Mouse (Mus musculus): Measurements from ENCODE around the gene Hs6st1. TPM values are rescaled to one million over a fixed set of nuclear protein-coding genes. Genes with fewer than 3 reads are reported as not detected.

The Hs6st1 gene
- total RNA-seq, 1 experiment: 46.3 TPM

DNA sequence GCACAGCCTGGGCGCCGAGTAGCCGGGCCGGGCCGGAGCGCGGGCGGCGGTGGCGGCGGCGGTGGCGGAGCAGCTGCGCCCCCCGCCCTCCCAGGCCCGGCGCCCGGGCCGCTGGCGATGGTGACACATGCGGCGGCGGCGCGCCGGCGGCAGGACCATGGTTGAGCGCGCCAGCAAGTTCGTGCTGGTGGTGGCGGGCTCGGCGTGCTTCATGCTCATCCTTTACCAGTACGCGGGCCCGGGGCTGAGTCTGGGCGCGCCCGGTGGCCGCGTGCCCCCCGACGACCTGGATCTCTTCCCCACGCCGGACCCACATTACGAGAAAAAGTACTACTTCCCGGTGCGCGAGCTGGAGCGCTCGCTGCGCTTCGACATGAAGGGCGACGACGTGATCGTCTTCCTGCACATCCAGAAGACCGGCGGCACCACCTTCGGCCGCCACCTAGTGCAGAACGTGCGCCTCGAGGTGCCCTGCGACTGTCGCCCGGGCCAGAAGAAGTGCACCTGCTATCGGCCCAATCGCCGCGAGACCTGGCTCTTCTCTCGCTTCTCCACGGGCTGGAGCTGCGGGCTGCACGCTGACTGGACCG lies 426 bp downstream of the Hs6st1 start:
- H3K4me1 ChIP-seq (ENCODE audit: control insufficient read depth in 2 of 2, insufficient read depth in 2 of 2, low read length in 2 of 2, poor library complexity in 1 of 2): peaks cover 11 to 35% of the 10 kb centered on the region in 2 experiments
- H3K9ac ChIP-seq (ENCODE audit: insufficient read depth, low read depth, low read length, poor library complexity, severe bottlenecking): peak overlapping the region; percentile 83
- no peak for TF ChIP-seq ZC3H11A (IDR thresholded peaks at IDR 0.05; ENCODE audit: borderline replicate concordance, low read depth, low read length)
- TF ChIP-seq CHD2 (IDR thresholded peaks at IDR 0.05; ENCODE audit: low read depth, low read length): 0 out of 2 replicates have a peak, but pooled peaks have one; percentile 31
- peak overlapping the region; percentile 84 to 98 for H3K4me3 ChIP-seq (ENCODE audit: insufficient read depth in 1 of 2, low read depth in 1 of 2, low read length in 2 of 2, poor library complexity in 1 of 2, severe bottlenecking in 1 of 2)
- H3K9me3 ChIP-seq (ENCODE audit: control insufficient read depth, insufficient read depth, low read depth, low read length): no peaks in the 10 kb centered on the region
- in situ Hi-C loops (cut with MboI; ENCODE audit: low sequenced_read_pairs in 2 of 2, unreplicated experiment in 2 of 2): loop anchor here in 1 of 2 experiments (10.0 kb wide), 1 partner anchor 54 kb away; no protein-coding TSS in a partner anchor
- H3K27ac ChIP-seq (ENCODE audit: insufficient read depth, low read depth, low read length, poor library complexity, severe bottlenecking): peak overlapping the region; percentile 40; the same call in 1 of the 2 replicates
- no peak for DNase-seq (ENCODE audit: low read depth, low spot score)
- H3K36me3 ChIP-seq (ENCODE audit: control insufficient read depth, insufficient read depth, low read length, poor library complexity, severe bottlenecking): peaks cover 28% of the 10 kb centered on the region

GRCm38 (mm10) chr1:36069291-36069771 lies 1.1 kb downstream of the Hs6st1 start:
- peaks cover 8 to 36% of the 10 kb centered on the region in 2 experiments for H3K4me1 ChIP-seq (ENCODE audit: control insufficient read depth in 2 of 2, insufficient read depth in 2 of 2, low read length in 2 of 2, poor library complexity in 1 of 2)
- no peak overlapping the region for H3K27ac ChIP-seq (ENCODE audit: insufficient read depth, low read depth, low read length, poor library complexity, severe bottlenecking)
- peak overlapping the region; percentile 83 for H3K9ac ChIP-seq (ENCODE audit: insufficient read depth, low read depth, low read length, poor library complexity, severe bottlenecking)
- H3K36me3 ChIP-seq (ENCODE audit: control insufficient read depth, insufficient read depth, low read length, poor library complexity, severe bottlenecking): peaks cover 31% of the 10 kb centered on the region
- TF ChIP-seq CHD2 (IDR thresholded peaks at IDR 0.05; ENCODE audit: low read depth, low read length): no peak
- TF ChIP-seq ZNF384 (IDR thresholded peaks at IDR 0.05; ENCODE audit: low read depth, low read length): no peak
- TF ChIP-seq ZC3H11A (IDR thresholded peaks at IDR 0.05; ENCODE audit: borderline replicate concordance, low read depth, low read length): no peak
- TF ChIP-seq MAFK (IDR thresholded peaks at IDR 0.05; ENCODE audit: insufficient read depth, low read depth, low read length): no peak
- TF ChIP-seq HCFC1 (IDR thresholded peaks at IDR 0.05; ENCODE audit: borderline replicate concordance, insufficient read depth, low read length): no peak
- no peaks in the 10 kb centered on the region for H3K9me3 ChIP-seq (ENCODE audit: control insufficient read depth, insufficient read depth, low read depth, low read length)
- peak overlapping the region; percentile 84 to 98 for H3K4me3 ChIP-seq (ENCODE audit: insufficient read depth in 1 of 2, low read depth in 1 of 2, low read length in 2 of 2, poor library complexity in 1 of 2, severe bottlenecking in 1 of 2)
- in situ Hi-C loops (cut with MboI; ENCODE audit: low sequenced_read_pairs in 2 of 2, unreplicated experiment in 2 of 2): loop anchor here in 1 of 2 experiments (10.0 kb wide), 1 partner anchor 55 kb away; no protein-coding TSS in a partner anchor
- DNase-seq (ENCODE audit: low read depth, low spot score): no peak

DNA sequence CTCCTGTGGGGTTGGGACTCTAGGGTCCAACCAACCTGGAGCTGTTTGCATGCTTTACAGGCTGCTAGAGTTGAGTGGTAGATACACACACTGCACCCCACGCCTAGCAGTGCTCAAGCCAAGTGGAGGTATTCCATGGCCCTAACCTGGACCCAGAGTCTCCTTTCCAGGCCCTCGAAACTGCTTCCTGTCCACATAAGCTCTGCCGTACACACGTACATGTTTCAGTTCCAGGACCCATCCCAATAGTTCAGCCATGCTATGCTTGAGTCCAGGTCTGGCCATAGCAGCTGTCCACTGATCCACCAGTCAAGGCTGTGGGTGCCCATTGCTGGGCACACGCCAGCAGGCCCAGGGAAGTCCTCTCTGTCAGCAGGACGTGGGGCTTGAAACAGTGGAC lies 2.0 kb downstream of the Hs6st1 start:
- Histone ChIP-seq H3K9ac (ENCODE audit: insufficient read depth, low read depth, low read length, poor library complexity, severe bottlenecking) (peak overlapping the region; percentile 83; the same call in 1 of the 2 replicates), H3K4me3 (ENCODE audit: insufficient read depth in 1 of 2, low read depth in 1 of 2, low read length in 2 of 2, poor library complexity in 1 of 2, severe bottlenecking in 1 of 2) (peak overlapping the region; percentile 84 to 98), H3K4me1 (ENCODE audit: control insufficient read depth in 2 of 2, insufficient read depth in 2 of 2, low read length in 2 of 2, poor library complexity in 1 of 2) (peaks cover 8 to 40% of the 10 kb centered on the region in 2 experiments), H3K9me3 (ENCODE audit: control insufficient read depth, insufficient read depth, low read depth, low read length) (no peaks in the 10 kb centered on the region), H3K27ac (ENCODE audit: insufficient read depth, low read depth, low read length, poor library complexity, severe bottlenecking) (no peak overlapping the region), H3K36me3 (ENCODE audit: control insufficient read depth, insufficient read depth, low read length, poor library complexity, severe bottlenecking) (peaks cover 40% of the 10 kb centered on the region)
- TF ChIP-seq MAFK (IDR thresholded peaks at IDR 0.05; ENCODE audit: insufficient read depth, low read depth, low read length) (no peak), CHD2 (IDR thresholded peaks at IDR 0.05; ENCODE audit: low read depth, low read length) (no peak), HCFC1 (IDR thresholded peaks at IDR 0.05; ENCODE audit: borderline replicate concordance, insufficient read depth, low read length) (no peak), ZC3H11A (IDR thresholded peaks at IDR 0.05; ENCODE audit: borderline replicate concordance, low read depth, low read length) (no peak), ZNF384 (IDR thresholded peaks at IDR 0.05; ENCODE audit: low read depth, low read length) (no peak)
- in situ Hi-C loops (cut with MboI; ENCODE audit: low sequenced_read_pairs in 2 of 2, unreplicated experiment in 2 of 2): no loop called here
- no peak for DNase-seq (ENCODE audit: low read depth, low spot score)

- no peaks in the 10 kb centered on the region for H3K9me3 ChIP-seq (ENCODE audit: control insufficient read depth, insufficient read depth, low read depth, low read length)
- H3K9ac ChIP-seq (ENCODE audit: insufficient read depth, low read depth, low read length, poor library complexity, severe bottlenecking): peak overlapping the region; percentile 83; the same call in 1 of the 2 replicates
- peaks cover 44% of the 10 kb centered on the region for H3K36me3 ChIP-seq (ENCODE audit: control insufficient read depth, insufficient read depth, low read length, poor library complexity, severe bottlenecking)
- in situ Hi-C loops (cut with MboI; ENCODE audit: low sequenced_read_pairs in 2 of 2, unreplicated experiment in 2 of 2): no loop called here
- no peak overlapping the region for H3K27ac ChIP-seq (ENCODE audit: insufficient read depth, low read depth, low read length, poor library complexity, severe bottlenecking)
- no peak for TF ChIP-seq CHD2 (IDR thresholded peaks at IDR 0.05; ENCODE audit: low read depth, low read length)
- TF ChIP-seq MAFK (IDR thresholded peaks at IDR 0.05; ENCODE audit: insufficient read depth, low read depth, low read length): peak; percentile 95
- no peak for TF ChIP-seq HCFC1 (IDR thresholded peaks at IDR 0.05; ENCODE audit: borderline replicate concordance, insufficient read depth, low read length)
- TF ChIP-seq ZC3H11A (IDR thresholded peaks at IDR 0.05; ENCODE audit: borderline replicate concordance, low read depth, low read length): no peak
- no peak for DNase-seq (ENCODE audit: low read depth, low spot score)
- H3K4me3 ChIP-seq (ENCODE audit: insufficient read depth in 1 of 2, low read depth in 1 of 2, low read length in 2 of 2, poor library complexity in 1 of 2, severe bottlenecking in 1 of 2): peak overlapping the region; percentile 84 to 98
- H3K4me1 ChIP-seq (ENCODE audit: control insufficient read depth in 2 of 2, insufficient read depth in 2 of 2, low read length in 2 of 2, poor library complexity in 1 of 2): peaks cover 8 to 41% of the 10 kb centered on the region in 2 experiments
Measured at GRCm38 (mm10) chr1:36070740-36071139, 2.5 kb downstream of the Hs6st1 start.

All from ES-E14 (cell line).